19 mouse cellular contexts compared by ENCODE assay signal in genomic region chr8:128353999-128354398, GRCm38 (mm10).
DNase-seq lines count a peak whose midpoint lies in the region.
"Had no signal": no experiment of that assay in that cellular context is flagged by ENCODE, and none has a peak within 500 bp of the region (broad histone marks: within the 10 kb centered on the region; RNA-seq: fewer than 3 reads in every experiment).

No protein-coding gene starts in this region.

- DNase-seq in embryo, embryonic 10 days (ENCODE audit: low spot score): peak; percentile 36
- DNase-seq in embryo, embryonic 9.5 days (ENCODE audit: extremely low spot score): no peak
- DNase-seq in 416B (ENCODE audit: low read depth): peak; percentile 23
- peak; percentile 32 for DNase-seq in embryo, embryonic 10.5 days (ENCODE audit: low spot score)
- peak; percentile 26 for DNase-seq in retina, embryonic 14.5 days (ENCODE audit: low spot score)
- DNase-seq in right cerebral cortex, postnatal 36 days (ENCODE audit: low spot score in 2 of 2): no peak
- DNase-seq in kidney, postnatal 4 days: no peak
- DNase-seq: adrenal gland, adult 8-10 months; cerebellum, adult 2 months; cerebellum, postnatal 36 days; gastrocnemius, postnatal 36 days; heart, postnatal 4 days; kidney, adult 9 months; kidney, postnatal 14 days; layer of hippocampus, postnatal 36 days; liver, embryonic 13.5 days; lung, embryonic 14.5 days; thymus, adult 18-20 months; thymus, postnatal 36 days had no signal

Comparison
In these comparisons a context has a peak if more than half of its experiments do, and no peak if none do; other contexts are left out.
1. DNase-seq: peak in embryo, embryonic 10 days (single experiment), 416B (single experiment), embryo, embryonic 10.5 days (single experiment) and retina, embryonic 14.5 days (single experiment); none in embryo, embryonic 9.5 days (single experiment), right cerebral cortex, postnatal 36 days (0 of 2) and kidney, postnatal 4 days (0 of 2).